Mouse (Mus musculus) gastrocnemius, postnatal 4 days (tissue): ENCODE measurements around the gene Pramef20. TPM values are rescaled to one million over a fixed set of nuclear protein-coding genes. Genes with fewer than 3 reads are reported as not detected.
"Not testable (repeated sequence)": the region's sequence is repeated elsewhere in the genome, so short reads cannot be mapped to it uniquely, and the experiment has no call there.

Experiments used
- DNase-seq, 2 experiments: peaks; one replicate each; pipeline ENCODE4 v3.0.0; 2021 to 2022; ENCODE audit warnings: low spot score in 2 of 2, mixed read lengths in 2 of 2
- long read RNA-seq, 2 experiments: library from polyadenylated mRNA; stranded (forward); transcript quantifications; one replicate each; pipeline ENCODE4 v2.0.0; 2021
- total RNA-seq, 2 experiments: library from RNA; stranded (reverse); gene quantifications; 2 replicates each; pipeline ENCODE4 v1.2.3; 2021

Gene Pramef20
- not detected for total RNA-seq
- long read RNA-seq, experiment 1 = 0 reads
- long read RNA-seq, experiment 2 = 0 reads

- no peak for DNase-seq
These were observed at the start of gene Pramef20 for GRCm38 (mm10) chr4:144377911-144378310. Pramef20 (minus strand) TSS chr4:144377933.

DNA sequence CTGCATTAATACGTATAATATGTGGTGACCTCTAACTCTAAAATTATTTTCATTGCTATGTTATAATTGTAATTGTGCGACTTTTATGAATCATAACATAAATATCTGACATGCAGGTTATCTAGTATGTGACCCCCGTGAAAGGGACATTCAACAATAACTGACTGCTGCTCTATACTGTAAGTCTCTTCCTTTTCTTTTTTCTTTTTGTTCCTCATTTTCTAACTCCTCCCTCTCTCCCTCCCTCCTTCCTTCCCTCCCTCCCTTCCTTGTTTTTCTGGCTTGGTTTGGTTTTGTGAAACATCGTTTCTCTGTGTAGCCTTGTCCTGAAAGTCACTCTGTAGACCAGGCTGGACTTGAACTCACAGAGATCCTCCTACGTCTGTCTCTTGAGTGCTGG, 46.9 kb upstream of the Pramef20 start:
- DNase-seq = no peak

DNA sequence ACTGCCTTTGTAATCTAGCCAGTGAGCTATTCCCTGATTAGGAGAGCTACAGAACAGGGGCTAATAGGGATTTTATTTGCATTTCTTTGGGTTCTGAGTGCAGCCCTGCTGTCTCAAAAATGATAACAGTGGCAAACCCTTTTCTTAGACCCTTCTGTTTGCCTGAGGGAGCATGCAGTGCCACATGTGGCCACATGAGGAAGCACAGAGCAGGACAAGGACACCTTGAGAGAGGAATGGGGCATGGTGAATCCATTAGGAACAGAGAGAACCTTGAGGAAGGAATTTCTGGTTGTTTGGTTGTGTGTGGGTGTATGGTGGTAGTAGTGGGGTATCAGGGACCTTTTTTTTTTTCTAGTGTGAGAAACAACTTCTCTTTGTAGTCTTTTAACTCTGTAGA, 42.9 kb upstream of the Pramef20 start:
- no peak for DNase-seq

- DNase-seq = no peak
These were observed 30.6 kb upstream of the Pramef20 start, which contains the start of gene Pramef12 for GRCm38 (mm10) chr4:144408290-144408689. Pramef12 (minus strand) TSS chr4:144408464.

GRCm38 (mm10) chr4:144406261-144406660, 28.5 kb upstream of the Pramef20 start:
- DNase-seq = no peak

- DNase-seq = peak in 1 of 2 experiments; percentile 51
These were observed 26.8 kb upstream of the Pramef20 start for GRCm38 (mm10) chr4:144404456-144405086.

- DNase-seq = no peak
These were observed 25.0 kb upstream of the Pramef20 start for GRCm38 (mm10) chr4:144402712-144403111.

GRCm38 (mm10) chr4:144396316-144396715, 18.6 kb upstream of the Pramef20 start:
- no peak for DNase-seq

DNA sequence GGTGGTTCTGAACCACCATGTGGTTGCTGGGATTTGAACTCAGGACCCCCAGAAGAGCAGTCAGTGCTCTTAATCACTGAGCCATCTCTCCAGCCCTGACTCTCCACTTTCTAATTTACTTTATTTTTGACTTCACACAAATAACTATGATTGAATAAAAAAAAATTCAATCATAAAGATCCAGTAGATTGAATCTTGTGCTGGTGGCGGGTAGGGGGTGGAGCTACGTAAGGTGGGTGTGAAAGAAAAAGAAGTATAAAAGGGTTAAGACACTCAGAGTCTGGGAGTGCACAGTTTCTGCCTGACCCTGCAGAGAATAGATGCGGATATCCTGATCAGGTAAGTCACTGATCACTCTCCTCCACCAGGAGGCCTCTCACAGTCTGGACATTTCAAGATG, 20.1 kb downstream of the Pramef20 start, which contains the start of gene Gm13119:
Gene Gm13119, plus strand, starts transcription at position 301 of the 400 bp plus-strand sequence.
- not testable (repeated sequence) for DNase-seq

GRCm38 (mm10) chr4:144335856-144336255, 41.9 kb downstream of the Pramef20 start:
- DNase-seq = not testable (repeated sequence)

DNA sequence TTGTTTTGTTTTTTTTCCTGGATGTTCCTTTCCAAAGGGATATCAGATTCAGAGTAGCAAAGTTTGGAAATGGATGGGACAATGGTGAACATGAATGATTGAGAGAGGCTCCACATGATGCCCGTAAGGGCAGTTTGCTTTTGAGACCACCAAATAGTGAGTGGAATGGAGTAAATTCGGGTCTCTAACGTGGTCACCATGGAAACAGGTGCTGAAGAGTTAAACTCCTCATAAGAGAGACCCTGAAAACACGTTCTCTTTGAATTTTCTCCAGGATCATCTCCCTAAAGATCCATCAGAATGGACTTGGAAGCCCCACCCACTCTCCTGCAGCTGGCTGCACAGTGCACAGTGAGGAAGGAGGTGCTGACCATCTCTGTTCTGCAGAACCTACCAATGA, 47.8 kb downstream of the Pramef20 start, which contains the start of gene Gm13128:
Gene Gm13128, plus strand, starts transcription at position 301 of the 400 bp plus-strand sequence.
- DNase-seq = not testable (repeated sequence)

Other genes with a start within 250 kb of the Pramef20 start
- gene Oog3, start 215.3 kb downstream of the Pramef20 start, total RNA-seq = not detected
- gene Oog2, start 187.2 kb downstream of the Pramef20 start, total RNA-seq = not detected
- not detected for gene C87977, start 164.6 kb downstream of the Pramef20 start, total RNA-seq
- not detected for gene Pramel5, start 97.4 kb downstream of the Pramef20 start, total RNA-seq
- not detected for gene Gm13128, start 47.7 kb downstream of the Pramef20 start, total RNA-seq
- not detected for gene Gm13119, start 20.0 kb downstream of the Pramef20 start, total RNA-seq
- gene Pramef12, start 30.5 kb upstream of the Pramef20 start, total RNA-seq = not detected
- gene 1700012P22Rik, start 60.8 kb upstream of the Pramef20 start, total RNA-seq = not detected
- not detected for gene Gm9944, start 75.4 kb upstream of the Pramef20 start, total RNA-seq
- gene Aadacl3, start 85.8 kb upstream of the Pramef20 start, total RNA-seq = not detected
- gene 9430007A20Rik, start 141.9 kb upstream of the Pramef20 start, total RNA-seq = not detected
- gene Gm13124, start 187.2 kb upstream of the Pramef20 start, total RNA-seq = not detected
- gene Aadacl4, start 235.8 kb upstream of the Pramef20 start, total RNA-seq = not detected